Mouse (Mus musculus) ovary, postnatal 36 days (tissue): ENCODE data around the gene Trappc6a.
A peak's percentile ranks its signal among the peaks of the same experiment; 100 is the strongest.
"Not testable (repeated sequence)": the region's sequence is repeated elsewhere in the genome, so short reads cannot be mapped to it uniquely, and the experiment has no call there.

Experiments
- DNase-seq: peaks from one replicate; pipeline ENCODE4 v3.0.0; 2022; ENCODE audit warnings: low spot score, mixed read lengths

The Trappc6a gene

DNA sequence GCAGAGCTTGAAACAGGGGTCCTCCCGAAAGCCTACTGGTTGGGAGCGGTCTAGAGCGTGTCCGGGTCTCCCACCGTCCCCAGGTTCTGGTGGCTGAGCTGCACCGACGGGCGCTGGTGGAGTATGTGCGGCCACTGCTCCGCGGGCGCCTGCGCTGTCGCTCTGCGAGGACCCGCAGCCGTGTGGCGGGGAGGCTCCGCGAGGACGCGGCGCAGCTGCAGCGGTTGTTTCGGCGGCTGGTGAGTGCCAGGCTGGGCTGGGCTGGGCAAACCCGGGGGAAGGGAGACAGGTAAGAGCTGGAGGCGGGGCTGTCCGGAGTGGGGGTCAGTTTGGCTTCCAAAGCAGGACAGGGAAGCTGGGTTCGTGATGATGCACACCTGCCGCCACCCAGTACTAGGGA, 18.7 kb upstream of the Trappc6a start:
- DNase-seq: no peak

DNA sequence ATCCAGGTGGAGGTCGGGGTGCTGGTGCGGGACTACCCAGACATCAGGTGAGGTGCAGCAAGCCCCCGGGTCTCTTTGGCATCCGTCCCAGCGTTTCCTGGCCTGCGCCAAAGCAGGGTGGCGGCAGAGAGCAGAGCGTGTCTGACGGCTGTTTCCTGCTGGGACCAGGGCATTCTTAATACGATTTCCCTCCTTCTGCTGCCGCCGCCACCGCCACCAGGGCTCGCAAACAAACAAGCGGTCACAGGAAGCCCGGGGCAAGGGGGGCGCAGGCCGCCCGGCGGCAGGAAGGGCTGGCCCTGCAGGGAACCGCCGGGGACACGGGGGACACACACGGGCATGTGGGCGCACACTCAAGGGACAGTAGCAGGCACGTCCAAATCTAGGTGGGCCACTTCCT, 16.5 kb upstream of the Trappc6a start:
- peak; percentile 53 for DNase-seq

DNA sequence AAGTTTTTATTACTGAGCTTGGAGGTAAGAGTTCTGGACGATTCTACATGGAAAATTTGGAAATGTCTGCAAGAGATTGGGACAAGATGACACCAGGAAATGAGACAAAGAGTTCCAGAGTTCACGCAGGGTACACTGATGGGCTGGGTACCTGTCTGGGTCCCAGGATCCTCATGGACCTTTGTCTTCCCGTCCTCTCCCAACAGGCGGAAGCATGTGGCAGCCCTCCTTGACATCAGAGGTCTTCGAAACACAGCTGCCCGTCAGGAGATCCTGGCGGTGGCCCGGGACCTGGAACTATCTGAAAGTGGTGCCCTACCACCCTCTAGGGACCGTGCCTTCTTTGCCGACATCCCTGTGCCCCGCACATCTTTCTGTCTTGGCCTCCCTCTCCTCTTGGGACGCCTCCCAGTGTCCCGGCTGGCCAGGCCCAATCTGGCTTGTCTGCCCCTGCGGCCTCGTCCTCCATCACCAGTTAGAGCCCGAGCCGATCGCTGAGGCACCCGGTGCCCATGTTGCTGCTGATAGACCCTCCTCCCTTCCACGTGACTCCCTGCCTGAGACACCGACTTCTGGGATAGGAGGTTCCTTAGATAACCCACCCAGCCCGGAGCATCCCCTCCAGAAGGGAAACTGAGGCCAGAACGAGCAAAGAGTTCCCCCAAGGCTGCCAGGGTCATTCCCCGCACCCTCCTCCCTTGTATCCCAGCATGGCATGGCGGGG, 13.3 kb upstream of the Trappc6a start:
- peak; percentile 52 for DNase-seq

DNA sequence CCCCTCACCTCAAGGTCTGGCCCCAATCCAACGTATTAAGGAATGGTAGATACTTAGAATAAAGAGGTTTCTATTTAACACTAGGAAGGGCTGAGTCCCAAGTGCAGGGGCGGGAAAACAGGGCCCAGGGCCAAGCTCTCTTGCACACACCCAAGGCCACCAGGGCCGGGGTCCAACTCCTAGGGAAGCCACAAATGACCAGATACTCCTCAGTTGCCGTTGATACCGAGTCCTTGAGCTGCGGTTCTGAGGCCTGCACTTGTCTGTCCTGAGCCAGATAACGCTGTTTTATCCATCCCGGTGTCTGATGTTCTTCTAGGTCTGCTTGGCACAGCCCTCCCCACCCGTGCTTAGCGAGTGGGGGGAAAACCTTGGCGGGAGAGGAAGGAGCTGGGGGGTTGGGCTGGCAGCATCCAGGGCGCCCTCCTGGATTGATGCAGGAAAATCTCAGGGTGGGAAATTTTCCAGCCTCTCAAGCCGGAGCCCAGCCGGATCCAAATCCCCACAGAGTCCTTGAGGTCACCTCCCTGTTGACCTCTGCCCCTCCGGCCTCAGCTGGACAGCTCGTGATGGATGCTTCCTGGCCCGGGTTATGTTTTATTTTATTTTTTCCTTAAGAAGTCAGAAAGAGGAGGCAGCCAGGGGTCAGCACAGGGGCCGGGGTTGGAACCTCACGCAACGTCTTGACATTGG, 12.5 kb upstream of the Trappc6a start:
- DNase-seq: peak; percentile 86

DNA sequence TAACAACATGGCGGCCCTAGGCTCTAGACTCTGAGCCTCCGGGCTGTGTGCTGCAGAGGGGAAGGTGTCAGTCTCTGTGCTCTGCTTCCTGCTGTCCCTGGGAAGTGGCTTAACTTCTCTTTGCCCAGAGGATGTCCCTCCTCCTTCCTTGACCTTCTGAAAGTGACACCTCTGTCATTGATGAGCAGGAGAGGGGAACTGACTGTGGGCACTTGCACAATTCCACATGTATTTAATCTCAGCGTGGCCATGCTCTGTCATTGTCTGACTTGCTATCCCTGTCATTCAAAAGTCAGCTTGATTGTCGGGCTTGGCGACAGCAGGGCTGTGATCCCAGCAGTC, 12.0 kb upstream of the Trappc6a start:
- no peak for DNase-seq

DNA sequence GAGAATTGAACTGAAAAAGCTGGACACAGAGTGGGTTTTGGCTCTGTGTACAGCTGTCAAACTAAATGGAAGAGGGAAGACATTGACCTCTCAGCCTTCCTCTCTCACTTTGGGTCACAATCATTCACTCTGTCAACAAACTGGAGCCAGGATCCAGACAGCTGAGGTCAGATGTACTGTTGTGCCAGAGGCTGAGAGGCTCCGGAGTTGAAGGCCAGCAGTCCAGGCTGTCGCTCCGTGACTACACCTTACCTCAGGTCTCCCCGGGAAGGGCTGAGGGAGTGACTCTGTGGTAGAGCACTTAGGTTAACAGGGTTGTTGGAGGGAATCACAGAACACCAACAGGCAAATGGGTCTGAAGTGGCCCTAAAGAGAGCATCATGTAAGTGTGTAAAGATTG, 9.9 kb upstream of the Trappc6a start:
- DNase-seq: no peak

DNA sequence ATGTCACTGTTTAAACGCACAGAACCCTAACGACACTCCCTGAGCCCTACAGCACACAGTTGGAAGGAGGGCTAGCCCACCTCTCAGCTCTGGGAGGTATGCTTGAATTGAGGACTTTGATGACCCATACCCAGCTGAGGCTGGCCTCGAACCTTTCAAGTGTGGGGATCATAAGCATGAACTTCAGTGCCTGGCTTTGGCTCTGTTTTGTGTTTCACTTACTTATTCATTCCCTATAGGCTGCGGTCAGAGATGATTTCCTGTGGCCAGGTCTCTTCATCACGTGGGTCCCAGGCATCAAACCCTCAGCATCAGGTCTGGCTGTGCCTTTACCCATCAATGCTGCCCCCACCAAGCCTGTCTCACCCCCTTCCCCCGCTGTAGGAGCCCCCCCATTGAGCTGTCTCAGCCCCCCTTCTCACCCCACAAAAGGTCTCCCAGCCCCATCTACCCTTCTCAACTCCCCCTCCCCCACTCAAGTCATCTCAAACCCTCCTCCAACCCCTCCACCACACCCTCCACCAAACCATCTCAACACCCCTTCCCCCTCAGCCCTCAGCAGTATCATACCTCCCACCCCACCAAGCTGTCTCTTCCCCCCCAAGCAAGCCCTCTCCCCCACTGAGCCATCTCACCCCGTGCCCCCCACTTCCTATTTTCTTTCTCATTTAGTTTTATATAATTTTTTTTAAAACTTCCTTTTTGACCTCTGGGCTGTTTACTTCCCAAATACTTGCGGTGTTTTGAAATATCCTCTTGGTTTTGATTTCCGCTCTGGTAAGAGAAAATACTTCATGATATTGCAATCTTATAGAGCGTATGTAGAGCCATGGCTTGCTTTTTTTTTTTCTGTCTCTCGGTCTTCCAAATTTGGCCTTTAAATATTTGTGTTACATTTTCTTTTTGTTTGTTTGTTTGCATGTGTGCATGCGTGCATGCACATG, 7.5 kb upstream of the Trappc6a start:
- no peak for DNase-seq

DNA sequence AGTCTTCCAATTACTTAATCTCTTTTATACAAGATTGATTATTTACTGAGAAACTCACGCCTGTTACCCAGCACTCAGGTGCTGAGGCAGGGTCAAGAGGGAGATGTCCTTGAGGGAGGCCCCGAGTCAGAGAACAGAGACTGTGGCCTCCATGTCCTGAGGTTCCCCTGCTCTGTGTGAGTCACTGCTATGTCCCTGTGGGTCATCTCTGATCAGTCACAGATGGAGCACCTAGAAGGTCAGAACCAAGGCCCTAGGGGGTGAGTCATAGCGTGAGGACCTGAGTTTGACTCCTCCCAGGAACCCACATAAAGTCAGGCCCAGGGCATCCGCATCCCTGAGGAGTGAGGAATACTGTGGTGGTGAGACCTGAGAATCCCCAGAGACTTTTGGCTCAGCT, 6.5 kb upstream of the Trappc6a start:
- no peak for DNase-seq

DNA sequence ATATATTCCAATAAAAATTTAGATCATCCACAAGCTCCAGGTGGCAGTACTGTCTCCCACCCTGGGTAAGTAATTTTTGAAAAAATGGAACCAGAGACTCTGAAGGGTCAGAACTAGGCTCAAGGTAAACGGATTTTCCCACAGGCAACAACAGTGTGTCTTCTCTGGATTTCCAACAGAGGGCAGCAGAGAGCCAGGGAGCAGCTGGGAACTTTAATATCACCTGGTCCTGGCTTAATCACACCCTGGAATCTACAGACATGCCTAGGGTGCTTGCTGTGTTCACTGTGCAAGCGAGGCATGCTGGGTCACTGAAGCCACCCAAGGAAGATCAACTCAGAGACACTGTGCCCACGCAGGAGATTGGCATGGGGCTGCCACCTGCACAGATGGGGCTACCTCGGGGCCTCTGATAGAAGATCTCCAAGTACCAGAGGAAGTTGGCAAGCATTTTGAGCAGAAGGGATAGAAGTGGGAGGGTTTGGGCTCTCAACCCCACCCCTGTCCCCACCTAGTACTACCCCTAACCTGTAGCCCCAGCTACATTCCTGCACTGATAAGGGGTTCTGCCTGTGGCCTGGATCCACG, 4.6 kb upstream of the Trappc6a start:
- DNase-seq: no peak

DNA sequence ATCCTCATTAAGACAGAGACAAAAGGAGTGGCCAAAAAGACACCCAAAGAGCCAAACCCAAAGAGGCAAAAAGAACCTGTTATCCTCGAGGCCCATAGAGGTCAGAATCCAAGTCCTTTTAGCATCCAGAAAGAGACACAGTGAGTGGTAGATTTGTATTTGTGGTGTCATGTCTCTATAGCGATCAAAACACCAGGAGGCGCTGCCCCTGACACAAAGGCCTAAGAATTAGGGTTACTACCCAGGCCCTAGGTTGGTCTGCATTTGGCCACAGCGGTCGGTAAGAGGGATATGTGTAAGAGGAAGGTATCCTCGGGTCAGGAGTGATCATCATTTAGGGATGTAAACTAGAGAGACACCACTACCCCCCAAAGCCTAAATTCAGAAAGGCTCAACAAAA, 1.9 kb upstream of the Trappc6a start:
- DNase-seq: no peak

DNA sequence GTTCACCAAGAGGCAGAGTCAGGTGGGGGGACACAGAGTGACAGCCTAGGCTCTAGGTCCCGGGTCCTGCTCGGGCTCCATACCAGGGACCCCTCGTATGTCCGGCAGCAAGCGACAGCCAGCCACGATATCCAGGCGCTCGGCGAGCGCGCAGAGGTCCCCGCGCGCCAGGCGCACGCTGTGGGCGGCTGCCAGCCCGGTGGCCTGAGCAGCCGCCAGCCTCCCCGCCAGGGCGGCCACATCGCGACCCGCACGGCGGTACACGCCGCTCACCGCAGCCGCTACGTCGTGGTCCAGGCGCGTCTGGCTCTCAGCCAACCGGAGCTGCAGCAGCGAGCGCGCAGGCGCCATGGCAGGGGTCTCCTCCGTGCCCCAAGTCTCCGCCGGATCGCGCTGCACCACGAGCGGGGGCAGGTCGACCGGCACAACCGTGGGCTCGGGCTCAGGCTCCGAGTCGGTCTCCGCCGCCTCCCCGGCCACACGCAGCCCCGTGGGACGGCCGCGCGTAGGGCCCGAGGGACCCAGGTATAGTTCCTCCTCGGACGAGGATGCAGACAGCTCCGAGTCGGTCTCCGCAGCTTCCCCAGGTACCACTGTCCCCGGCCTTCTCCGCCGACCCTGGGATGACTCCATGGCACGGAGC, 1.1 kb upstream of the Trappc6a start:
- DNase-seq: peak; percentile 64

DNA sequence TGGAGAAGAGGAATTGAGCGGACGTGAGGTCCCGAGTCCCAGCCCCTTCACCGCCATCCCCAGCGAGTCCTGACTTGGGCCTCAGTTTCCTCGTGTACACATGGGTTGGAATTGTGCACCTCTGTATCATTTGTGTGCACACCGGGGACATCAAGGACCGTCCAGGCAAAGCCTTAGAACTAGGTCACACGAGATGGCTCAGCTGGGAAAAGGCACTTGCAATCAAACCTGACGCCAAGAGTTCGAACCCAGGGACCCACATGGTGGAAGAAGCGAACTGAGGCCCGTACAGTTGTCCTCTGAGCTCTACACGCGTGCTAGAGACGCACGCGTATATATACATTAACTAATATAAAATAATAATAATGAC, 598 bp upstream of the Trappc6a start:
- DNase-seq: no peak

DNA sequence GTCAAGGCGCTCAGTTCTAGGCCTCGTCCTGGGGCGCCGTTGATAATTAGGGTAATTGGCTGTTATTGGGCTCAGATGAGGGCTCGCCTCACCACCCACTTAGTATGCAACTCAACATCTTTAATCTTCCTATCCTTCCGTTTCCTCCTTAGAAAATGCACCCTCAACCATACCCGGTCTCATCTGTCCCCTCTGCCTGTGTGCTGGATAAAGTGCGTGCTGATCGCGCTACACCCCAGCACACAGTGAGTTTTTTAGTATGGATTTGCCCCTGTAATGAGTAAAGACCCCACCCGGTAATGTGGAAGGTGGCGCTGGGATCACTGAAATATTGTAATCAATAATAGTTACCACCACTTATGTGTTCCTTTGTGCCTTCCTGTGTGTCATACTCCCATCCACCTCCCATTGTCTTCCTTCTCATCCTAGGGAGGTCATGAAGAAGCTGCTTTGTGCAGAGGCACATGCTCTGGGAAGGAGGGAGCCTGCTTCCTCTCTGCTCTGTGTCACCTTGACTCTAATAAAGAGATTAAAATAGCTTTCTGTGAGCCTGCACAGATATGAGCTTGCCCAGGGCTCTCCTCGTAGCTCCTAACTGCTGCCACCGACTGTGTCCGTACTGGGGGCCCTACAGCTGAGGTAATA, 851 bp downstream of the Trappc6a start:
- no peak for DNase-seq

DNA sequence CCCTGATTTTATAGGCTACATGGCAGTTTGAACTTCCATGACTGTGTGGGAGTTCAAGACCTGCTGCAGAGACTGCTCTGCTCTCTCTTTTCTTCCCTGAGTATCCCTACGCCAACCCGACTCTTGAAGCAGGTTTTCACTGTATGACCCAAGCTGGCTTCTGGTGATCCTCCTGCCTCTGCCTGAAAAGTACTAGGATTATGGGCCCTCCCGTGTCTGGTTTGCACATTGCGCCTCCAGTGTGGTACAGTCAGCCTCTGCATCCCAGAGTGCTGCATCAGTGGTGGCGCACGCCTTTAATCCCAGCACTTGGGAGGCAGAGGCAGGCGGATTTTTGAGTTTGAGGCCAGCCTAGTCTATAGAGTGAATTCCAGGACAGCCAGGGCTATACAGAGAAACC, 1.6 kb downstream of the Trappc6a start:
- DNase-seq: no peak

DNA sequence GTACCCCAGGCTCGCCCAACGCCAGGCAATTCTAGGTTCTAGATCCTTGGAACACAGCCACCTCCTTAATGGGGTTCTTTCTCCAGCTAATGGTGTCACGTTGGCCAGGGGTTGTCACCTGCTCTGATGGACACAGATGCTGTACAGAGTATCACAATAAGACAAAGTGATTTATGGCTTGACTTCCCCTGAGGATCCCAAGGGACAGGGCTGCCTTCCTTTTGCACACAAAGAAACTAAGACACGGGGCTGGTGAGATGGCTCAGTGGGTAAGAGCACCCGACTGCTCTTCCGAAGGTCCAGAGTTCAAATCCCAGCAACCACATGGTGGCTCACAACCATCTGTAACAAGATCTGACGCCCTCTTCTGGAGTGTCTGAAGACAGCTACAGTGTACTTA, 3.7 kb downstream of the Trappc6a start:
- not testable (repeated sequence) for DNase-seq

DNA sequence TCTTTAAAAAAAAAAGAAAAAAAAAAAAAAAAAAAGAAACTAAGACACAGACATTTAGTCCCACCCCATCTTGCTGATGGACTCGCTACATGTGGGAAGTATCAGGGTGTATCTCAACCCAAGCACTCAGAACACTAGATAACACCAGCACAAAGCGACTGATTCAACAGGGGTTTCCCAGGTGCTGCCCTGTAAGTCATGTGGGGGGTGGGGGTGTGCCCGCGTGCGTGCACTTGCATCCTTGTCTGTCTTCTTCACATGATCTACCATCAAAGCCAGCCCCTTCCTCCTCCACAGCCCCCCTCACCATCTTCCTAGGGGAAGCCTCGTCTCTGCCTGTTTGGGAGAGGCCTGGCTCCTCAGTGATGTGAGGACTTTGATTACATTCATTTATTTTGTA, 4.2 kb downstream of the Trappc6a start:
- no peak for DNase-seq

DNA sequence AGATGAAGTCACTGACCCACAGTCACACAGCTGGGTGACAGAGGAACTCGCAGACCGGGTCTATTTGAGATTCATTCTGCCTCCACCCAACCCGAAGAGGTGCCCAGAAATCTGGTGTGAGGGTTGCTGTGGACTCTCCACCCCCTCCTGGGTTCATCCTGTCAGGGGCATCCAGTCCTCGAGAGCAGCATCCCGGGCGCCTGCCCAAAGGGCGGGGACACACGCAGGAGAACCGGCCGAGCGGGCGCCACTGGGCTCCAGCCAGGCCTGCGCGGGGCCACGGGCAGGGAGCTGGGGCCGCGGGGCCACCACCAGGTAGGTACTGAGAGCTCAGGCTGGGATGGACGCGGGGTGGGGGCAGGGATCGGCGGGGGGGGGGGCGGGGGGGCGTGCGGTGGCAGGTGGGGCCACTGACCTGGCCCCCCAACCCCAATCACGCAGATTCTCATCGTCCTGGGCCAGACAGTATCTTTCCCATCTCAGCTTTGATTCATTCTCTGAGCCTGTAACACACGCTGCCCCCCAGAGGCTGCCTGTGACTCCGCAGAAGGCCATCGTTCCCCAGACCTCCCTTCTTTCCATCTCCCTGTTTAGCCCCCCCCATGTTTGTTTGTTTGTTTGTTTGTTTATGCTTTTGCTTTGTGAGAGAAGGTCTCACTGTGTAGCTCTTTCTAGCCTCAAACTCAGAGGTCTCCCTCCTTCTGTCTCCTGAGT, 9.6 kb downstream of the Trappc6a start, which contains the start of gene Nkpd1:
Gene Nkpd1, plus strand, starts transcription at position 187 of the 714 bp plus-strand sequence.
- DNase-seq: no peak

DNA sequence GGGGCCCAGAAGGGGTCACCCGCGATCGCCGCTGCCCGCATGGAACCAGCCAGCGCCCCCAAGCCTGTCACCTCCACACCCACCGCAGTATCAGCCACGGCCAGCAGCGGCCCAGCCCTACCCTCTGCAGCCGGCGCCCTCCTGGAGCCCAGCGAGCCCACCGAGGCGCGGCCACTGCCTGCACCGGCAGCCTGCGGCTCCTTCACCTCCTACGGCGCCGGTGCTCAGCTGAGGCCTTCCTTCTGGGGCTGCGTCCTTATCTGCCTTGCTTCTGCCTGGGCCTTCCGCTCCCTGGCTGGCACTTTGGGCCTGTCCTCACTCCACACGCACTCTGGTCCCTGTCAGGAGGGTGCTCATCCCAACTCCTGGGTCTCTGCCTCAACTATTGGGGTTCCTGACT, 11.8 kb downstream of the Trappc6a start:
- no peak for DNase-seq

DNA sequence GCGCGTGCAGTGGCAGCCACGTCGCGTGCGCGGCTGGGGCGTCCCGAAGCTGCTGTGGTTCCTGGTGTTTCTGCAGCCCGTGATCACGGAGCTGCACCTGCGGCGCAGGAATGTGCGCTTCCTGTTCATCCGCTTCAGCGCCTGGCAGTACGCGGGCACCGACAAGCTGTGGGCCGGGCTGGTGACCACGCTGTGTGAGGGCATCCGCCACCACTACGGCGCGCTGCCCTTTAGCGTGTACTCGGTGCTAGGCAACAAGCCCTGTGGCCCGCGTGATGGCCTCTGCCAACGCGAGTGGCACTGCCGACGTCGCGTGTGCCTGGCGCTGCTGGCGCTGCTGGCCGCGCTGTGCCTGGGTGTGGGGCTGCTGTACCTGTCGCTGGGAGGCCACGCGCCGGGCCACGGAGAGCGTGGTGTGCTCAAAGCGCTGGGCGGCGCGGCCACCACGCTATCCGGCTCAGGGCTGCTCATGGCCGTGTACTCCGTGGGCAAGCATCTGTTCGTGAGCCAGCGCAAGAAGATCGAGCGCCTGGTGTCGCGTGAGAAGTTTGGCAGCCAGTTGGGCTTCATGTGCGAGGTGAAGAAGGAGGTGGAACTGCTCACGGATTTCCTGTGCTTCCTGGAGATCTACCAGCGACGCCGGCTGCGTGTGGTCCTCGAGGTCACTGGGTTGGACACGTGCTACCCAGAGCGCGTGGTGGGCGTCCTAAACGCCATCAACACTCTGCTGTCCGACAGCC, 15.0 kb downstream of the Trappc6a start:
- DNase-seq: no peak
